Mouse (Mus musculus): ENCODE results near the gene Wipf2.
A peak's percentile ranks its signal among the peaks of the same experiment; 100 is the strongest.
"Not testable (repeated sequence)": the region's sequence is repeated elsewhere in the genome, so short reads cannot be mapped to it uniquely, and the experiment has no call there.

Wipf2 gene

GRCm38 (mm10) chr11:98863028-98863750 lies at the start of gene Wipf2:
Gene Wipf2 (plus strand): TSS chr11:98863638.
- DNase-seq (ENCODE audit: low spot score) = peak; percentile 96

GRCm38 (mm10) chr11:98816706-98817239 lies 46.7 kb upstream of the Wipf2 start:
- DNase-seq (ENCODE audit: low spot score) = no peak

- no peak for DNase-seq (ENCODE audit: low spot score)
Measured at GRCm38 (mm10) chr11:98820968-98821367, 42.5 kb upstream of the Wipf2 start.

GRCm38 (mm10) chr11:98826071-98826470 lies 37.4 kb upstream of the Wipf2 start:
- DNase-seq (ENCODE audit: low spot score) = not testable (repeated sequence)

GRCm38 (mm10) chr11:98827877-98828276 lies 35.6 kb upstream of the Wipf2 start:
- DNase-seq (ENCODE audit: low spot score) = no peak

- DNase-seq (ENCODE audit: low spot score) = no peak
Measured at GRCm38 (mm10) chr11:98829091-98829775, 34.2 kb upstream of the Wipf2 start.

GRCm38 (mm10) chr11:98829875-98830274 lies 33.6 kb upstream of the Wipf2 start:
- DNase-seq (ENCODE audit: low spot score) = no peak

- DNase-seq (ENCODE audit: low spot score) = no peak
Measured at GRCm38 (mm10) chr11:98835296-98835695, 28.1 kb upstream of the Wipf2 start.

- no peak for DNase-seq (ENCODE audit: low spot score)
Measured at GRCm38 (mm10) chr11:98835725-98836124, 27.7 kb upstream of the Wipf2 start.

- no peak for DNase-seq (ENCODE audit: low spot score)
Measured at GRCm38 (mm10) chr11:98836128-98836527, 27.3 kb upstream of the Wipf2 start.

- peak; percentile 85 for DNase-seq (ENCODE audit: low spot score)
Measured at GRCm38 (mm10) chr11:98836651-98837141, 26.7 kb upstream of the Wipf2 start, which contains the start of gene Rapgefl1. Gene Rapgefl1 (plus strand): TSS chr11:98836785.

GRCm38 (mm10) chr11:98837231-98837704 lies 26.2 kb upstream of the Wipf2 start:
- peak; percentile 34 for DNase-seq (ENCODE audit: low spot score)

GRCm38 (mm10) chr11:98837917-98838316 lies 25.5 kb upstream of the Wipf2 start:
- no peak for DNase-seq (ENCODE audit: low spot score)

GRCm38 (mm10) chr11:98838512-98838911 lies 24.9 kb upstream of the Wipf2 start:
- no peak for DNase-seq (ENCODE audit: low spot score)

- peak; percentile 51 for DNase-seq (ENCODE audit: low spot score)
Measured at GRCm38 (mm10) chr11:98839402-98839801, 24.0 kb upstream of the Wipf2 start.

GRCm38 (mm10) chr11:98839897-98840296 lies 23.5 kb upstream of the Wipf2 start:
- no peak for DNase-seq (ENCODE audit: low spot score)

- DNase-seq (ENCODE audit: low spot score) = no peak
Measured at GRCm38 (mm10) chr11:98846016-98846415, 17.4 kb upstream of the Wipf2 start.

GRCm38 (mm10) chr11:98846865-98847604 lies 16.4 kb upstream of the Wipf2 start:
- no peak for DNase-seq (ENCODE audit: low spot score)

GRCm38 (mm10) chr11:98849196-98849894 lies 14.1 kb upstream of the Wipf2 start:
- no peak for DNase-seq (ENCODE audit: low spot score)

- no peak for DNase-seq (ENCODE audit: low spot score)
Measured at GRCm38 (mm10) chr11:98850100-98851093, 13.0 kb upstream of the Wipf2 start.
